Mouse (Mus musculus): ENCODE data around the gene Ccp110.
A peak's percentile ranks its signal among the peaks of the same experiment; 100 is the strongest.

Gene Ccp110

GRCm38 (mm10) chr7:118725459-118725858, 13.1 kb downstream of the Ccp110 start:
- ATAC-seq (ENCODE audit: low TSS enrichment) = no peak

- ATAC-seq (ENCODE audit: low TSS enrichment) = no peak
Measured at GRCm38 (mm10) chr7:118728846-118729587, 16.7 kb downstream of the Ccp110 start.

- no peak for ATAC-seq (ENCODE audit: low TSS enrichment)
Measured at GRCm38 (mm10) chr7:118731781-118732180, 19.4 kb downstream of the Ccp110 start.

DNA sequence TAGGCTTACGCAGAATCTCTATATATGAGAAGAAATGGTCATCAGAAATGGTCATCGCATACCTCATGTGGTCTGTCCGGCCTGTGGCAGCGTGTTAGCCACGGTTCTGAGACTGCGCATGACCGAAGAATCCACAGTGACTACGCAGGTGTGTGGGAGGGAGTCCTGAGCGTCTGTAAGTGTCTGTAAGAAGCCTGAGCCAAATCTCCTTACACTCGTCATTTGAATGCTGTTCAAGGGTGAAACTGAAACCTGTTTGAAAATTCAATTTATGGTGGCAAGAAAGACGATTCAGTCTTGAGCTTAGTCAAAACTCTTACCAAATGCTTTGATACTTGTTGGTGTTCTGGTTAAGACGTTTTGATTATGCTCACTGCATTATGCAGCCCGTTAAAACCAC, 20.9 kb downstream of the Ccp110 start:
- no peak; the same call in 1 of the 2 replicates for ATAC-seq (ENCODE audit: low TSS enrichment)

- ATAC-seq (ENCODE audit: low TSS enrichment) = no peak
Measured at GRCm38 (mm10) chr7:118738730-118739129, 26.4 kb downstream of the Ccp110 start.

GRCm38 (mm10) chr7:118739975-118740531, 27.7 kb downstream of the Ccp110 start, which contains the start of gene Vps35l:
TSS of gene Vps35l (plus strand) at chr7:118740226.
- peak; percentile 66 for ATAC-seq (ENCODE audit: low TSS enrichment)

GRCm38 (mm10) chr7:118740532-118741338, 28.4 kb downstream of the Ccp110 start:
- ATAC-seq (ENCODE audit: low TSS enrichment) = peak; percentile 96

GRCm38 (mm10) chr7:118742278-118742677, 29.9 kb downstream of the Ccp110 start:
- ATAC-seq (ENCODE audit: low TSS enrichment) = no peak

DNA sequence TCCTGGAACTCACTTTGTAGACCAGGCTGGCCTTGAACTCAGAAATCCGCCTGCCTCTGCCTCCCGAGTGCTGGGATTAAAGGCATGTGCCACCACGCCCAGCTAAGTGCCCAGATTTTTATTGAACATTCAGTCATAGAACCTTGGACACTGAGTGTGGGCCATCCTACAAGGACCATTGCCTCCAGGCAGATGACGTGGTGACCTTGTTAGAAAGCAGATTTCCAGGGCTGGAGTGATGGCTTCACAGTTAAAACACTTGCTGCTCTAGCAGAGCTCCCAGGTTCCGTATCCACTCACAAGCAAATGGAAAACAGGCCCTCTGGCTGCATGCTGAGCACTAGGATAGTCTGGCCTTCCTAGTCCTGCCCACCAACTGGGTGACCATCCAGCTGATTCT, 32.4 kb downstream of the Ccp110 start:
- ATAC-seq (ENCODE audit: low TSS enrichment) = no peak

DNA sequence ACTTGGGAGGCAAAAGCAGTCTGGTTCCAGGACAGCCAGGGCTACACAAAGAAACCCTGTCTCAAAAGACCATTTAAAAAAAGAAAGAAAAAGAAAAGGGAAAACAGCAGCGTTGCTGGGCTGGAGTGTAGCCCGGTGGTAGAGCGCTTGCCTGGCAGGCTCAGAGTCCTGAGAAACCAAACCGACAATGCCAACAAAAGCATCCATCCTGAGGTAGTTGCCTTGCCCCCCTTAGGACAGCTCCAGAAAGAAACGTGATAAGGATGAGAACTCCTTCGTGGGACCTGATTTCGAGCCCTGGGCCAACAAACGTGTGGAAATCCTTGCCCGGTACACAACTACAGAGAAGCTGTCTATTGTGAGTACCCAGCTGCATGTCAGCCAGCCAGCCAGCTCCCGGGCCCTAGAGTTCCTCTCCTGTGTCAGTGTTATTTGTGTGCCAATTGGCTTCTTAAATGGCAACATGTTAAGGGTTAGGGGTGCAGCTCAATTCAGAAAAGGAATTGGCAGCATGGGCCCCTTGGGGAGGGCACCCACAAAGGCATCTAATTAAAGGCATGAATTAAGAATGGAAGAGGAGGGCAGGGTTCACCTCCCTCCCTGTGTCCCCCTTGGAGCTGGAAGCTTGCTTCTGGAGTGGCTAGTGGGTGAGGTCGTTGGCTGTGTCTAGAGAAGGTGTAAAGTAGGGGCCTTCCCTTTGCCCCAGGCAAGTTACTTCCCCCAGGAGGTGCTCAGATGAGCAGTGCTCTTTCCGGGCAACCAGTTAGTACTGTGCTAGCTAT, 35.7 kb downstream of the Ccp110 start:
- peak; percentile 45 for ATAC-seq (ENCODE audit: low TSS enrichment)

DNA sequence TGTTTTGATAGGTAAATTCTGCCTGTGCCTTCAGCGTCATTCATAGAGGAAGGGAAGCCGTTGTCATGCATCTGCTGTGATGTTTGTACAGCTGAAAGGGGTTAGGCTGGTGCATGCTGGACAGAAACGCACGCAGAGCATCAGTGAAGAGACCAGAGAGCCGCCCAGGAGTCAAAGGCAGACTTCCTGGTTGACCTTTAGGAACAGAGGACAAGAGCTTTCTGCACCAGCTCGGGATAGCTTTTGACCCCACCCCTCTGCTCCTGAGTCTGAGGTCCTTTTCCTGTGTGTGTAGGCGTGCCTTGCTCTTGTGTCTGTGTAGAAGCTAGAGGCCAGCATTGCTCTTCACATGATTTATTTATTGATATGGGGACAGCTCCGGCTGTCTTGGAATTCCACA, 37.4 kb downstream of the Ccp110 start:
- no peak for ATAC-seq (ENCODE audit: low TSS enrichment)

DNA sequence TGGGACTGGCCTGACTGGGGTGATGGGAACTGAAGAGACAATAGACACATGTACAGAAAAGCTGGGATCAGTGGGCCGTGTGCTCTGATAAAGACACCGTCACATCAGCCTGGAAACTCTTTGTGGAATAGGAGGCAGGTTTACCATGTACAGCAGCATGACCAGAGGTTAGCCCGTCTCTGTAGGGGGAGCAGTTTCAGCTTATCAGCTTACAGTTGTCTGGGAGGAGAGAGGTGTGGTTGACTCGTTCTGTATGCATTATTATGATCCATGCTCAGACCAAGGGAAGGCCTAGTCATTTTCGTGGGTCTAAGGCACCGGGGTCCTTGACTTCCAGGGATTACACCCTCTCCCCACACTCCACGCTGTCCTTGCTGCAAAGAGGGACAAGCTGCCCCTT, 39.3 kb downstream of the Ccp110 start:
- no peak for ATAC-seq (ENCODE audit: low TSS enrichment)

DNA sequence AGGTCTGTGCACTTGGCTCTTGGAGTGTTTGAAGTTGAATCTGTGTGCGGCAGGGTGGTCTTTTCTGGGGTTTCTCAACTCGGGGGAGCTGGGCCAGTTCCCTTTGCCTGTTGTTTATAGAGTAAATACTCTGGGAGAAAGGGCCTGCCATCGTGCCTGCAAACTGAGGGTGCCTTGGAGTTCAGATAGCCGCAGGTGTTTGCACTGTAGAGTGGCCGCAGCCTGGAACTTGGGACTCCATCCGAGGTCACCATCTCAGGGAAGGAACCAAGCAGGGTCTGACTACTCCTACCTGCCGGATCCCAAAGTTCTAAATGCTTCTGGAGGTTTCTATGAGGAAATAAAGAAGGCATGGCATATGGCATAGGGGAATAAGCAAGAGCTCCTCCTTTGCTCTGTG, 43.4 kb downstream of the Ccp110 start:
- ATAC-seq (ENCODE audit: low TSS enrichment) = no peak

DNA sequence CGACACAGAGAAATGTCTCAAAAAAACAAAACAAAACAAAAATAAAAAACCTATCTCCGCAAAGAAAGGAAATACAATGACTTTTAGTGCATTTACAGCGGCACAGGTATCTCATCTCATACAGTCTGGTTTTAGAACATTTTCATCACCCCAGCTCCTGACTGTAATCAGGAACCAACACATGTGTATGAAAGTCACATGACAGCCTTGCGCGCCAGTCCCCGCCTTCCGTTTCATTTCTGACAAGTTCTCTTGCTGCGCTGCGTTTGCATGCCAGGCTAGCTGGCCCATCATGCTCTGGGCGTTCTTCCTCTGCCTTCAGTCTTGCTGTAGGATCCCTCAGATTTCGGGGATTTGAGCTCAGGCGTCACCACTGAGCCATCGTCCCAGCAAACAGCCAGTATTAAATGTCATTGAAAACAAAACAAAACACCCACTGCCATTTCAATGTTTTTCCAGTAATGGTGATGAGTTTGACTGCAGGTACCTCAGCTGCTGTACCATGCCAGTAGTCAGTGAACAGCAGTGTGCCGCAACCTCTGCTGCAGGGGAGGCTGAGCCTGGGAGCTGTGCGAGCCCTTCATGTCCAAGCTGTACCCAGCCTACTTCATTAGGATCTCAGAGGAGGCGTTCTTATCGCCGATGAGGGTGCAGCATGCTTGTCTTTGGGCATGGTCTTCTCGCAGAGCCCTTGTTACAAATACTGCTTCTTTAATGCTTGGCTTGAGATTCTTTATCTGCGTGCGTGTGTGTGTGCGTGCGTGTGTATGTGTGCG, 44.3 kb downstream of the Ccp110 start:
- ATAC-seq (ENCODE audit: low TSS enrichment) = no peak

DNA sequence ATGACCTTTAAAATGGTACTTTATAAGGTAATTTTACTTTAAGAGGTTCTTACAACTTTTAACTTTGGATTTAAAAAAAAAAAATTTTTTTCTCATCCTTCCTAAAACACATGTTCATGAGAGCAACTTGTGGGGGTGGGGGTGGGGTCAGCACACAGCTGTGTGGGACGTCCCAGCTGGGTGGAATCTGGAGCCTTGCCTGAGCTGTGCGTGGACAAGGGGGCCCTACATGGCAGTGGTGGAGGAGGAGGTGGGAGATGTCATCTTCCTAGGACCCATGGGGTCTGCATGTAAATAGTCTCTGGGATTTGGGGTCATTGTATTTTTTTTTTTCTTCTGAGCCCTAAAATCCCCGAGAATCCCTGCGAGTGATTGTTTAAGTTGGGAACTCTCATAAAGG, 46.0 kb downstream of the Ccp110 start:
- no peak for ATAC-seq (ENCODE audit: low TSS enrichment)

DNA sequence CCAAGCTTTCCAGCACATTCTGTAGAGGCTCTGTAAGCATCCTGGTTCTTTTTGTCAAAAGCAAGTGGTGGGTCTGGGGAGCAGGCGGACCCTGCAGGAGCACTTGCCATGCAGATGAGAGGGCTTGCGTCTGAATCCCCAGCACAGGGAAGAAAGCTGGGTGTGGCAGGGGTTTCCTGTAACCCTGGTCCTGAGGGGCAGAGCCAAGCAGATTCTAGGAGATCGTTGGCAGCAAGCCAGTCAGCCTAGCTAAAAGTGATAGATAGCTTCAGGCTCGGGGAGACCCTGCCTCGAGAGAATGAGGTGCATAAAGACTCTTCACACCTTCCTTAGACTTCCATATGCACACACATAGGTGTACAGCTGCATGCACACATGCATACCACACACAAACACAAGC, 47.0 kb downstream of the Ccp110 start:
- ATAC-seq (ENCODE audit: low TSS enrichment) = no peak

- no peak for ATAC-seq (ENCODE audit: low TSS enrichment)
Measured at GRCm38 (mm10) chr7:118763939-118764338, 51.6 kb downstream of the Ccp110 start.

DNA sequence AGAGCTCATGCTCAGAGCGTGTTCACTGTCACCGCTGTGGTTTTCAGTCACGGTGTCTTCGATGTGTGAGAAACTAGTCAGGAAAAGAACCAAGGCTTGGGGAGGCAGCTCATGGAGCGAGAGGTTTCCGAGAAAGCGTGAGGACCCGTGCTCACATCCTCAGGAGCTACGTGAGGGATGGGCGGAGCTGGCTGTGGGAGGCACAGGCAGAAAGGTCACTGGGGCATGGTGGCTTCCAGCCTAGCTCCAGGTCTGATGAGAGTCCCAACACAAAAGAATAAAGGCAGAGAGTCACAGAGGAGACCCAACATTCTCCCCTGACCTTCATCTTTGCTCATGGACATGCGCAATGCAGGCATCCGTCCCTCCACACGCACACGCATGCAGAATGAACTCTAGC, 52.4 kb downstream of the Ccp110 start:
- no peak for ATAC-seq (ENCODE audit: low TSS enrichment)

- no peak for ATAC-seq (ENCODE audit: low TSS enrichment)
Measured at GRCm38 (mm10) chr7:118765604-118766003, 53.3 kb downstream of the Ccp110 start.

DNA sequence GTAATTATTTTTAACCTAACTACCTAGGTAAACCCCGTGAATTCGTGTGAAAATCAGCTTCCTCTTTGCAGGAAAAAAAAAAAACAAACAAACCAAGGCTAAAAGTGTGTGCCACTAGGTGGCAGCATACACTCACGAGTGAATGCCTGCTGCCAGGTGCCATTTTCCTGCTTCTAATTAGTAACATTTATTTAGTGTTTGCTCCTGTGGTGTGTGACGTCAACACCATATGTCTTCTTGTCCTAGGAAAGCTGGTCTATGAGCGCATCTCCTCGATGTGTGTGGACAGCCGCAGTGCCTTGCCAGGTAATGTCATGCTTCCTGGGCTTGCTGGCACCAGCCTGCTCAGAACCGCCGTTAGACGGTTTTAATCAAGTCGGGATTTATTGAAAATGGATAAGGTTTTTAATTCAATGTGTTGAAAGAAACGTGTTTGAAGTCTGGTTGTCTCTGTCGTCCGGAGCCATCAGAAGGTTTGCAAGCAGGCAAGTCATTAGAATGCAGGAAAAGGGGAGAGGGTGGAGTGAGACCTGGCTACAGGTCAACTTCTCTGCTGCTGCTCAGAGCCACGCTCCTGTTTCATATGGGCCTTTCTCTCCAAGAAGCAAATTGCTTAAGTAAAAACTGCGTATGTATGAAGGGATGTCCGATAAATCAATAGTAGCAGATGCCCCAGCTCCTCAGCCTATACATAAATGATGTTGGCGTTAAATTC, 53.9 kb downstream of the Ccp110 start:
- peak; percentile 71 for ATAC-seq (ENCODE audit: low TSS enrichment)

DNA sequence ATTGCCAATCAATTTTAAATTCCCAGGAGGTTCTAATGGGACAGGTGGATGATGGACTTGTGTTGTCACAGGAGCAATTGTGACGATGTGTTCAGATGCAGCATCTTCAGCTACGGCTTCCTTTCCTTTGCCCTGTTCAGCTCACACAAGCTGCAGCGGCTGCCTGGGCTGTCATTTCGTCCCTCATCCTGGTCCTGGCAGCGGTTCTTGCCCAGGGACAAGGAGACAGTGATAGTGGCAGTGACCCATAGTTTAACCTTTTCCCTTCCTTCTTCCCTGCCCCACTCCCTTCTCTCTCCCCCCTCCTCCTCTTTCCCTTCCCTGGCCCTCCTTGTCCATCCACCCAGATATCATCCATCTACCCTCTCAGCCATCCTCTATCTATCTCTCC, 54.5 kb downstream of the Ccp110 start:
- no peak for ATAC-seq (ENCODE audit: low TSS enrichment)
